ENCODE assay signal across 30 mouse cellular contexts in genomic region chr5:149585231-149585630, GRCm38 (mm10). TPM values are rescaled to one million over a fixed set of nuclear protein-coding genes. Genes with fewer than 3 reads are reported as not detected.
"Had no signal": no experiment of that assay in that cellular context is flagged by ENCODE, and none has a peak within 500 bp of the region (broad histone marks: within the 10 kb centered on the region; RNA-seq: fewer than 3 reads in every experiment).

No protein-coding gene starts in this region.

- H3K4me2 ChIP-seq: limb, embryonic 12.5 days; limb, embryonic 15.5 days; liver, embryonic 11.5 days; liver, embryonic 12.5 days; liver, embryonic 13.5 days; liver, embryonic 15.5 days; lung, embryonic 14.5 days; lung, embryonic 15.5 days; midbrain, embryonic 11.5 days; midbrain, embryonic 12.5 days; midbrain, embryonic 13.5 days; midbrain, embryonic 15.5 days; neural tube, embryonic 12.5 days had no signal

- H3K4me3 ChIP-seq: limb, embryonic 10.5 days; limb, embryonic 12.5 days; limb, embryonic 13.5 days; limb, embryonic 15.5 days; liver, embryonic 12.5 days; liver, embryonic 13.5 days; liver, embryonic 15.5 days; lung, embryonic 15.5 days; megakaryocyte, embryonic 14.5 days; midbrain, embryonic 10.5 days; midbrain, embryonic 12.5 days; midbrain, embryonic 13.5 days; midbrain, embryonic 15.5 days; myocyte; neural tube, embryonic 12.5 days had no signal

- H3K9me3 ChIP-seq: limb, embryonic 10.5 days; limb, embryonic 12.5 days; limb, embryonic 13.5 days; limb, embryonic 15.5 days; liver, embryonic 12.5 days; liver, embryonic 13.5 days; liver, embryonic 15.5 days; lung, embryonic 15.5 days; midbrain, embryonic 10.5 days; midbrain, embryonic 12.5 days; midbrain, embryonic 13.5 days; midbrain, embryonic 15.5 days; neural tube, embryonic 12.5 days had no signal

- H3K36me3 ChIP-seq: limb, embryonic 10.5 days; limb, embryonic 12.5 days; limb, embryonic 13.5 days; limb, embryonic 15.5 days; liver, embryonic 12.5 days; liver, embryonic 13.5 days; liver, embryonic 15.5 days; lung, embryonic 15.5 days; midbrain, embryonic 10.5 days; midbrain, embryonic 12.5 days; midbrain, embryonic 13.5 days; midbrain, embryonic 15.5 days; neural tube, embryonic 12.5 days had no signal

- H3K9ac ChIP-seq: limb, embryonic 12.5 days; limb, embryonic 13.5 days; limb, embryonic 15.5 days; liver, embryonic 12.5 days; liver, embryonic 13.5 days; liver, embryonic 14.5 days; liver, embryonic 15.5 days; liver, postnatal 0 days; lung, embryonic 14.5 days; lung, embryonic 15.5 days; midbrain, embryonic 12.5 days; midbrain, embryonic 13.5 days; midbrain, embryonic 15.5 days; neural tube, embryonic 12.5 days had no signal

- H3K27ac ChIP-seq: limb, embryonic 10.5 days; limb, embryonic 12.5 days; limb, embryonic 13.5 days; limb, embryonic 15.5 days; liver, embryonic 12.5 days; liver, embryonic 13.5 days; liver, embryonic 14.5 days; liver, embryonic 15.5 days; lung, embryonic 15.5 days; macrophage; midbrain, embryonic 10.5 days; midbrain, embryonic 12.5 days; neural tube, embryonic 12.5 days had no signal

- ATAC-seq: liver, postnatal 0 days; midbrain, embryonic 15.5 days; midbrain, embryonic 16.5 days had no signal

- DNase-seq: liver, embryonic 13.5 days; liver, postnatal 0 days; lung, adult 18-20 months; lung, adult 2 months; lung, postnatal 14 days; midbrain, embryonic 14.5 days had no signal

- H3K27me3 ChIP-seq: limb, embryonic 12.5 days; limb, embryonic 13.5 days; limb, embryonic 15.5 days; liver, embryonic 12.5 days; liver, embryonic 13.5 days; liver, embryonic 15.5 days; lung, embryonic 15.5 days; midbrain, embryonic 12.5 days; midbrain, embryonic 13.5 days; midbrain, embryonic 15.5 days; neural tube, embryonic 12.5 days had no signal

- H3K4me1 ChIP-seq: midbrain, embryonic 12.5 days; neural tube, embryonic 12.5 days had no signal

RNA-seq across cellular contexts. Expression of gene Wdr95, which starts 56.8 kb away (rescaled TPM):
- polyA plus RNA-seq: limb, embryonic 10.5 days; limb, embryonic 11.5 days; limb, embryonic 12.5 days; liver, adult 2 months; liver, embryonic 11.5 days; liver, embryonic 12.5 days; liver, embryonic 13.5 days; liver, embryonic 14.5 days; liver, embryonic 15.5 days; liver, embryonic 16.5 days; liver, postnatal 0 days; lung, embryonic 14.5 days; macrophage; midbrain, embryonic 10.5 days; neural tube, embryonic 11.5 days had no signal
